Mouse (Mus musculus): ENCODE data around the gene Tbx1. TPM values are rescaled to one million over a fixed set of nuclear protein-coding genes. Genes with fewer than 3 reads are reported as not detected.
"Not testable (repeated sequence)": the region's sequence is repeated elsewhere in the genome, so short reads cannot be mapped to it uniquely, and the experiment has no call there.

Tbx1 gene
- polyA plus RNA-seq, 1 experiment, result 2.8 TPM

- no peak for DNase-seq (ENCODE audit: extremely low spot score in 1 of 2, low spot score in 1 of 2)
These were observed 34.0 kb downstream of the Tbx1 start for GRCm38 (mm10) chr16:18556461-18556860.

DNA sequence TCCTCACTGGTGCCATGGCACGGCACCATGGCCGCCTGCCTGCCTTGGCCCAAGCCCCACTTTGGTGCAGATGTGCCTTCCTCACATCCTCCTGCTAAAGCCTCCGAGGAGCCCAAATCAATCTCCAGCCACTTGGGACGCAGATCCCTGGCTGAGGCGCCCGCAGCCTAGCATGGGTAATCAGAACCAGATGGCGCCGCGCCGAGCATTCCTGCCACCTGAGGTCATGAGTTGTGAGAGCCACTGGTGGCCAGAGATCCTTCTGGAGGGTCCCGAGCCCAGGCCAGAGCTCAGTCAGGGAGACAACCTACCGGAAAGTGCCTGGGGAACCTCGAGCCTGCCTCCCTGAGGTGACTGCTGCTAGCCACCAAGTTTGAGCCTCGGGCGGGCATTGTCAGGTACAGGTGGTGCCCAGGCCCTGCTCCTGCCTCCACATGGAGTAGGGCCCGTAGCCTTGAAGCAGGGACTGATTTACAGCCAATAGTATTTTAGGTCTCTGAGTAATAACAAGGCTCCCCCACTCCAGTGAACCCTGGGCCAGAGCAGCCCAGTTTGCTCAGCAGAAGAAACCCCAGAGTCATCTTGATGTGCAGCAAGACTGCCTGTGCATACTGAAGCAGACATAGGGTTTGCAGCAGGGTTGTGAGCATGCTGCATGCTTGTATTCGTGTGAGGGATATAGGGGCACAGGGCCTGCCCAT, 35.1 kb downstream of the Tbx1 start:
- DNase-seq (ENCODE audit: extremely low spot score in 1 of 2, low spot score in 1 of 2), result no peak

GRCm38 (mm10) chr16:18554721-18555120, 35.8 kb downstream of the Tbx1 start:
- no peak for DNase-seq (ENCODE audit: extremely low spot score in 1 of 2, low spot score in 1 of 2)

- DNase-seq (ENCODE audit: extremely low spot score in 1 of 2, low spot score in 1 of 2), result no peak
These were observed 38.3 kb downstream of the Tbx1 start for GRCm38 (mm10) chr16:18552106-18552710.

GRCm38 (mm10) chr16:18551604-18552003, 38.9 kb downstream of the Tbx1 start:
- DNase-seq (ENCODE audit: extremely low spot score in 1 of 2, low spot score in 1 of 2), result no peak

DNA sequence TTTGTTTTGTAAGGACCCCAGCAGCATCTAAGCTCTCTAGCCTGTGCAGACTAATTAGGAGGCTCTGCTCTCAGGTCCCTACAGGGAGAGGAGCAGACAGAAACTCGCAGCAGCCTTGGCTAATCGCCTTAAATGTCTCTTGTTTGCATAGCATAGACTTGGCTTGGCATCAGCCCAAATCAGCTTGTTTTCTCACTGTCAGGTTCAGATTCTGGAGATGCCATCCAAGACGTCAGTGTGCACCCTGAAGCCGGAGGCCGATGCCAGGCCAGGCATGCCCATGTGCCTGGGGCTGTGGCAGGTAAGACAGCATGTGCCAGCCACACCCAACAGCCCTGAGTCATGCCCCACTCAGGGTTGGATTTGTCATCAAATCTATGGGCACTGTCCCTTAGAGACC, 42.6 kb downstream of the Tbx1 start:
- no peak for DNase-seq (ENCODE audit: extremely low spot score in 1 of 2, low spot score in 1 of 2)

DNA sequence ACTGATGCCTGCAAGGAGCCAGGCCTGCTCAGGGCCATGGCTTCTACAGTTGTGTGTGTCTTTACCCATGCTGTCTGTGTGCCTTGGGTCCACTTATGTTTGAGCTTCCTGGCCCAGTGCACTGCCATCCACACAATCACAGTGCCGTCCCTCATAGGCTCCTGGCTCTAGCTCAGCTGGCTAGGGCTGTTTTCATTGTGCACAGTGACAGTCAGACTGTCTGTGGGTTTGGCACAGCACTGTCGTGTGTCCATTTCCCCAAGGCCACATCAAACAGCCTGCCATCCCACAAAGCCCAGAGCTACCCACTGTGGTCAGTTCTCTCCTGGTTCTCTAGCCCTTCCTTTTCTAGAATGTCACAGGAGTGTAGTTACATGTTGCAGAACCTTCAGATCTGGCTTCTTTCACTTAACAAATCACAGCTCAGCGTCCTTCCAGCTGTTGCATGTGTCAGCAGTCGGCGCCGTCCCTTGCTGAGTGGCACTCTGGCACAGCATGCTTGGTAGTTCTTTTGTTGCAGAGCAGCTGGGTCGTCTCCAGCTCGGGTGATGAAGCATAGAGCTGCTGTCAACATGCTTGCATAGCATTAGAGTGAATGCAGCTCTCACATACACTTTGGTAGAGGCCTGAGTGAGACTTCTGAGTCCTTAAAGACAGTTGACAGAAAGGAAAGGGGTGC, 47.2 kb downstream of the Tbx1 start:
- DNase-seq (ENCODE audit: extremely low spot score in 1 of 2, low spot score in 1 of 2), result peak in 1 of 2 experiments; percentile 4

- no peak for DNase-seq (ENCODE audit: extremely low spot score in 1 of 2, low spot score in 1 of 2)
These were observed 51.2 kb downstream of the Tbx1 start for GRCm38 (mm10) chr16:18539281-18539680.

GRCm38 (mm10) chr16:18537407-18537990, 53.0 kb downstream of the Tbx1 start:
- no peak for DNase-seq (ENCODE audit: extremely low spot score in 1 of 2, low spot score in 1 of 2)

GRCm38 (mm10) chr16:18533061-18533460, 57.4 kb downstream of the Tbx1 start:
- not testable (repeated sequence) for DNase-seq (ENCODE audit: extremely low spot score in 1 of 2, low spot score in 1 of 2)

Other genes starting within 250 kb of the Tbx1 start
- gene Tango2, start 242.6 kb downstream of the Tbx1 start, polyA plus RNA-seq (2012; rRNA removed), result 181 and 196 TPM in 2 replicates
- 40.8 and 44.2 TPM in 2 replicates for gene Arvcf, start 242.5 kb downstream of the Tbx1 start, polyA plus RNA-seq (2012; rRNA removed)
- gene Txnrd2, start 164.3 kb downstream of the Tbx1 start, polyA plus RNA-seq (2012; rRNA removed), result 22.9 and 25.9 TPM in 2 replicates
- 140 and 143 TPM in 2 replicates for gene Comt, start 163.8 kb downstream of the Tbx1 start, polyA plus RNA-seq (2012; rRNA removed)
- gene Gnb1l, start 92.0 kb downstream of the Tbx1 start, polyA plus RNA-seq (2012; rRNA removed), result 8.1 and 8.7 TPM in 2 replicates
- gene Rtl10, start 91.8 kb downstream of the Tbx1 start, polyA plus RNA-seq (2012; rRNA removed), result 4.2 and 4.6 TPM in 2 replicates
- gene Gp1bb, start 31.7 kb upstream of the Tbx1 start, polyA plus RNA-seq (2012; rRNA removed), result 2.4 and 5.9 TPM in 2 replicates
- 128 and 169 TPM in 2 replicates for gene Gm49601, start 35.8 kb upstream of the Tbx1 start, polyA plus RNA-seq (2012; rRNA removed)
- 772 and 810 TPM in 2 replicates for gene Sept5, start 39.3 kb upstream of the Tbx1 start, polyA plus RNA-seq (2012; rRNA removed)
- 105 and 107 TPM in 2 replicates for gene Cldn5, start 186.2 kb upstream of the Tbx1 start, polyA plus RNA-seq (2012; rRNA removed)
- 80.4 and 84.1 TPM in 2 replicates for gene Ufd1, start 221.1 kb upstream of the Tbx1 start, polyA plus RNA-seq (2012; rRNA removed)
- 2.7 and 2.8 TPM in 2 replicates for gene Cdc45, start 221.3 kb upstream of the Tbx1 start, polyA plus RNA-seq (2012; rRNA removed)
- gene 2510002D24Rik, start 245.9 kb upstream of the Tbx1 start, polyA plus RNA-seq (2012; rRNA removed), result 48.2 and 51.1 TPM in 2 replicates
- 0.57 TPM in 1 of 2 replicates, not detected in the other for gene Gm28539, start 245.9 kb upstream of the Tbx1 start, polyA plus RNA-seq (2012; rRNA removed)

Data from frontal cortex, adult 2 months (tissue).